Mouse (Mus musculus) kidney, postnatal 4 days (tissue): Measurements from ENCODE around the gene Tcp11x2.

Experiments
- DNase-seq, 2 experiments: peaks; one replicate each; pipeline ENCODE4 v3.0.0; 2021; ENCODE audit warnings: mixed read lengths in 2 of 2

The Tcp11x2 gene

DNA sequence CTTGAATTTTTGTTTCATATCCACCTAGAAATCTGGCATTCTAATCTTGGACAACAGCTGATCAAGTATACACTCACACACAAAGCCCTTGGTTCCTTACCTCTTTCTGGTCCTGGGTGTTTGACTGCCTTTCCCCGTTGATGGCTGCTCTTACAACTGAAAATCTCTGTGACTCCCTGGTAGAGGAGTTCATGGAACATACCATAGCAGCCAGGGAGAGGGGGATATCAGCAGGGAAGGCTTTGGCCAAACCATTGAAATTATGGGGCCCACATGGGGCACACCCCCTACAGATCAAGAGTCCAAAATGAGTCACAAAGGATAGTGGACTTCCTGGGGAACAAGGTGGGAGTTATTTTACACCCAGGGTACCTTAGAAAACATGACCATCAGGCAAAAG, at the start of gene Tcp11x2:
Tcp11x2 (minus strand) TSS at position 158 of the 400 bp plus-strand sequence.
- DNase-seq: no peak

DNA sequence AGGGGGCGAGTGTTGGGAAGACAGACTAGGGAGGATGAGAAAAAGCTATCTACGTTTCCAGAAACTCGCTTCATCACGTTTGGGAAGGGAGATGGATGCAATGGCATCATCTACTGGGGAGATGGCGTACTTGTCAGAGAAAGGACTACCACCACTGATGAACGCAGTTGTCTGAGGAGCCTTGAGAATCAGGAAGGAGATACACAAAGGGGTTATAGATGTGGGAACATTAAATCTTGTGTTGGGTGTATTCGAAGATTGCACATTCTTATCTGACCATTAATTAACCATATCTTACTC, 49.4 kb upstream of the Tcp11x2 start:
- DNase-seq: no peak

DNA sequence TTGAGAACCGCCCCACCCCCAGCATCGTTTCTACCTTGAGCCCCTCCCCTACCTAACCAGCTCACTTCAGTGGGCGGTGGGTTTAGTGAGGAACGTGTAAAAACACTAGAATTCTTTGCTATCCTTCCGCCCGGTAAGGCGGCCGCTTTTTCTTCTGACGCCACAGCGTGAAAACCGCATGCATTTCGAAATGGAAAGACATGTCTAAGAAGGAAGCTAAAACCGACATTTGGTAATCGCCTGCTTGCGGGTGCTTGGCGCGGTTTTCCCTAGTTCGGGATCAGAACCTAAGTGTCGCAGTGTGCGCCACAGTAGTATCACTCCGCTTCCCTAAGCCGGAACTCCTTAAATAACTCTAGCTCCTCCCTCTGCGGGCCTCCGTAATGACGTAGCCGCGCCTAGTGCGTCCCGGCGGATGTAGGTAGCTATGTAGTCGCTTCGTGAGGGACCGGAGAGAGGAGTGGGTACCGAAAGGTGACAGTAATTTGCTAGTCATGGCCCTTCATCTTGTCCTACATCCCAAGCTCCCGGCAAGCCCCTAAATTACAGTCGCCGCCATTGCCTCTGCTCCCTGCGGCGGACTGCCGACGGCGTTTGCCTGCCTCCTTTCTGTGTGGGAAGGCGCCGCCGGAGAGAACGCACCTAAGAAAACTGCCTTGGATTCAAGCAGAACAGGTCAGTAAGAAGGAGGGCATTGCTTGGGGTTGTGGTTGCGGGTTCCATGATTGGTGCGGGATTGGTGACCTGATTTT, 48.9 kb upstream of the Tcp11x2 start, which contains the start of the genes Armcx5 and Gprasp1:
Armcx5 (plus strand) TSS at position 430 of the 752 bp plus-strand sequence.
Gprasp1 (plus strand) TSS at position 430 of the 752 bp plus-strand sequence.
- peak; percentile 89 to 91 for DNase-seq

DNA sequence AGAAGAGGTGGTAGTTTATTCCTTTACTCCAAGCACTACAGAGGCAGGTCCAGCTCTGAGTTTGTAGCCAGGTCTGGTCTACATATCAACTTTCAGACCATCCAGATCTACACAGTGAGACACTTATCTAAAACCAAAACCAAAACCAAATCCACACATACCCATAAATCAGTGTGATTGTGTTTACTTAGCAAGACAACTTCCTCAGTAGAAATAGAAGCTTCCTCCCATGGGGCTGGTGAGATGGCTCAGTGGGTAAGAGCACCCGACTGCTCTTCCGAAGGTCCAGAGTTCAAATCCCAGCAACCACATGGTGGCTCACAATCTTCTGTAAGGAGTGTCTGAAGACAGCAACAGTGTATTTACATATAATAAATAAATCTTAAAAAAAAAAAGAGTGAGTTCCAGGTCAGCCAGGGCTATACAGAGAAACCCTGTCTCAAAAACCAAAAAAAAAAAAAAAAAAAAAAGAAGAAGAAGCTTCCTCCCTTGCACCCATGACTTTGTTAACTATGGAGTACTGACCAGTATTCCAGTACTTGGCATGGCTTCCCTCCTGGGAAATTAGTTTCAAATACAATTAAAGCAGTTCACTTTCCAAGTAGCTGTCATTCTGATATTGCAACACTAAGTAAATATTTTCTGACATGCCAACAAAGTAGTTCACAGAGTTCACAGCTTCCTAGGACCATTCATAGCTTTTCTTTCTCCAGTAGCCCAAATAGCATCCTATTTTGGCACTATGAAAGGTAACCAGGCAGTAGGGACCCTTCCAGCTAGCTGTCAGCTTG, 45.3 kb upstream of the Tcp11x2 start:
- DNase-seq: no peak

DNA sequence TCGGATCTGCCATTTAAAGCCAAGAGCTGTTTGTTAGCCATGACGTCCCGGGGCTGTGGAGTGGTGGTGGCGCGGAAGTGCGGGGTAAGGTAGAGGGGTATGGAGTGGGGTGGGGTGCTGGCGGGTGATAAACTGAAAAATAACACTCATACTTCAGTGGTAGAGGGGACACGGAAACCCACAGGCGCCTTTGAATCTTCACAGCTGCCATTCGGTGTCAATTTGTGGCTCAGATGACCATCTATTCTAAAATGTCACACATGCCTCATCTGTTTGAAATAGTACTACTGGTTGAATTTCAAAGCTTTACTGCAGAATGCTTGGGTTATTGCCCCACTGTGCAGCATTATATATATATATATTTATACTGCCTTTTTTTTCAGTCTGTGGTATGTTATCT, 31.6 kb upstream of the Tcp11x2 start, which contains the start of gene Tmsb15a:
Tmsb15a (minus strand) TSS at position 101 of the 400 bp plus-strand sequence.
- DNase-seq: no peak

DNA sequence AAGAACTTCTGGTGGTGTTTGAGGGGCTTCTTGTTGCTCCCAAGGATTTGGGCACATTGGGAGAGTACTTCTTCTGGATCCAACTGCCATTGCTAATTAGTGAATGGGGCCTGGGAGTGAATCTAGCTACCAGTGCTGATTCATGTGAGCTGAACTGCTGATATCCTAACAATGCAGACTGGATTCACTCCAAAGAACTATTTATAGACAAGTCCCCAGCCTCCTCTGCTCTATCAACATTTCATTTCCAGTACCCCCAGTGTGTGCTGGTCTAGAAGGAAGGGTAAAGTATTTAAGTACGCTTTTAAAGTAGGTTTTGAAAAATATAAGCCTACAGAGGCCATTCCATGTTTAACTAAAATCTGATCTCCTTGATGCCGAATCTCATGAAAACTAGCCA, 19.3 kb upstream of the Tcp11x2 start:
- no peak for DNase-seq

DNA sequence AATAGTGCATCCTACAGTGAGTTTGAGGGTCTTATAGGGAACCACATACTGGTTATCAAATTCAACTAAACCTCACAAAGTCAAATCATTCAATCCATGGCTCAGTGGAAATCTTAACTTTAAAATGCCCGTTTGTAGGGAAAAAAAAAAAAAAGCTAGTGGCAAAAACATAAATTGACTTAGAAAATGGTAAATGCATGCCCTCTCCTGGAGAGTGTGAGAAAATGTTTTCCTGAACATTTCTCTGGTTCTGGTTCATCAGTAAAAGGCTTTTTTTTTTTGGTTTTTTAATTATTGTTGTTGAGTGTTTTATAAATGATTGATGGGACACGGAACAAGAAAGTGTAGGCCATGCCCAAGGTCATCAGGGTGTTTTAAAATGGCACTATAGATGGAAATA, 10.8 kb upstream of the Tcp11x2 start:
- DNase-seq: no peak

DNA sequence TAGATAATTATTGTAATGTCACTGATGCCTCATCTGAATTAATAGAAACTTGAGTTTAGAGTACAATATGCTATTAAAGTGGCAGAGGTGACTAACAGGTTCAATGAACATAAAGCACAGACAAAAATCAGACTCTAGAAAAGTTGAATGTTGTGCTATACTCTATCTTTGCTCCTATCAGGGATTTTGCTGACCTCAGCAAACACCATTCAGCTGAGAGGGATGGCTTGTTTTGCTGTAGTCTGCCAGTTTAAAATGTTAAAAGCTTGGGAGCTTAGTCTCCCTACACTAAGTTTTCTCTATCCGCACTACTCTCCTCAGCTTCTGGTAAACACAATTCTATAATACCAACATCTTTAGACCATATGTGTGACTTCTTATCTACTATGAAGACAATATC, 9.5 kb upstream of the Tcp11x2 start:
- DNase-seq: no peak

DNA sequence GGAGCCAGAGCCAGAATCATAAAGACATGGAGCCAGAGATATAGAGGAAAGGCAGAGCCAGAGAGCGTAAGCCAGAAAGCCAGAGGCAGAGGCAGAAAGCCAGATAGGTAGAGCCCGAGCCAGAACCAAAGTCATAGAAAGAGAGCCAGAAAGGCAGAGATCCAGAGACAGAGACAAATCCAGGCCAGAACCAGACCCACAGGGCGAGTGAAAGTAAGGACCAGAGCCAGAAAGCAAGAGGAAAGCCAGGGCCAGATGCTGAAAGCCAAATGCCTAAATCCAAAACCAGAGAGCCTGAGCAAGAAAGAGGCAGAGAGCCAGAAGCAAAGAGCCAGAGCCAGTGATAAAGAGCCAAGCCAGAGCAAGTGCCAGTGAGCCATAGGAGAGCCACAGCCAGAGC, 5.8 kb downstream of the Tcp11x2 start:
- DNase-seq: no peak

DNA sequence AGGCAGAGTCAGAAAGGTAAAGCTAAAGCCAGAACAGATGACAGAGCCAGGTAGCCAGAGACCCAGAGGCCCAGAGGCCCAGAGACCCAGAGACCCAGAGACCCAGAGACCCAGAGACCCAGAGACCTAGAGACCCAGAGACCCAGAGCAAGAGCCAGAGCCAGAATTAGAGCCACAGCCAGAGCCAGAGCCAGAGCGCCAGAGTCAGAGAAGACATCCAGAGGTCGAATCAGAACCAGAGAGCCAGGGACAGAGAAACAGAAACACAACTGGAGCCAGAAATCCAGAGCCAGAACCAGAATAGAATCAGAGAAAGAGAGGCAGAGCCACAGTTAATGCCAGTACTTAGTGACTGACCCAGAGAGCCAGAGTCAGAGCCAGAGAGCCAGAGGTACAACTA, 11.7 kb downstream of the Tcp11x2 start:
- DNase-seq: no peak

DNA sequence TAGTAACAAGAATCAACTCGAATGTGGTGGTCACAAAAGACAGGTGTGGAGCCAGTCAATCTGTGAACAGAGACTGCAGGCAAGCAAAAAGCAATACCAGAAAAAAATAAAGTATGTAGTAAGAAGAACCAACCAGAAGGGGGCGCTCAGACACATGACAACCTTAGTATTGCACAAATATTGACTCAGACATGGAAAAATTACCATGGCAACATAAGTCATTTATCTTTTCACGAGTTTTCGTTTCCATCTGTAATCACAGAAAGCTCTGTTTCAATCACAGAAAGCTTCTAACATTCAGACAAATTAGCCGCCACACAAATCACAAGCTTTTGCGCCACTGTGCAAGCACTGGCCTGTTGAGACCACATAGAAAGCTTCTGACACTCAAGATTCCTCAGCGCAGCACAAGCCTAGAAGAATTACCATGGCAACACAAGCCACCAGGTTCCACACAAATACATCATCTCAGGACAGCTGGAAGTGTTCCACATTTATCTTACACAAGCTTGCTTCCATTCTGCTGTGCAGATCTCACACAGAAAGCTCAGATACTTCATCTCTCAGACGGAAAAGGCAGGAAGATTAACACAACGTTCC, 41.3 kb downstream of the Tcp11x2 start:
- DNase-seq: peak in 1 of 2 experiments; percentile 2

DNA sequence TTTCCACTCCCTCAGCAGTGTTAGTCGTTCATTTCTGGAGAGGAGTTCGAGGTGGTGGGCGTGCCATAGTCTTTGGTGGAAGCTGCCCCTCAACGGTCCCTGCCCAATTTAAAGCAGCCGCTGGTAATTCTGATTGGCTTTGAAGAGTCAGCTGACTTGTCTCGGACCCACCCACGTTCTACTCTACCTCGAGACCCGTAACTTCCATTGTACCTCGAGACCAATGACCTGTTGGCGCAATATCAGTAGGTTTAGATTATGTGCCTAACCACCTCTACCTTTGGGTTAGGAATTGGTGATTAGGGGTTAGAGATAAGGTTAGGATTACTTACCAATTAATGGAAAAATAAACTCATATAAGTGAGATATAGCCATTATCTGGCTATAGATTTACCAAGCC, 66.0 kb downstream of the Tcp11x2 start, which contains the start of gene Prame:
Prame (minus strand) TSS at position 101 of the 400 bp plus-strand sequence.
- DNase-seq: no peak
